Mouse (Mus musculus): ENCODE results near the gene Lysmd1. TPM values are rescaled to one million over a fixed set of nuclear protein-coding genes. Genes with fewer than 3 reads are reported as not detected.
"Not testable (repeated sequence)": the region's sequence is repeated elsewhere in the genome, so short reads cannot be mapped to it uniquely, and the experiment has no call there.

Lysmd1 gene
- polyA plus RNA-seq, 2 experiments: 11.7 to 13.3 TPM

GRCm38 (mm10) chr3:95106338-95107117 lies 27.4 kb upstream of the Lysmd1 start, which contains the start of gene Pip5k1a:
TSS of gene Pip5k1a (minus strand) at chr3:95106930.
- H3K27me3 ChIP-seq (ENCODE audit: control insufficient read depth, insufficient read depth, low read length): no peaks in the 10 kb centered on the region
- peak within 1 kb of the TSS; percentile 83 for H3K9ac ChIP-seq (ENCODE audit: low read depth, low read length, severe bottlenecking)
- peaks cover 5% of the 10 kb centered on the region; the same call in 1 of the 2 replicates for H3K36me3 ChIP-seq (ENCODE audit: control insufficient read depth, insufficient read depth, low read length)
- peak; percentile 100 for DNase-seq (ENCODE audit: low spot score)
- peak within 1 kb of the TSS; percentile 66 for H3K4me2 ChIP-seq (replicated peaks; ENCODE audit: low read depth, low read length, severe bottlenecking)
- TF ChIP-seq POLR2A (IDR thresholded peaks at IDR 0.05; ENCODE audit: borderline replicate concordance, extremely low read depth, insufficient read depth, insufficient read length): peak; percentile 66; the same call in 1 of the 2 replicates
- no peaks in the 10 kb centered on the region for H3K9me3 ChIP-seq (ENCODE audit: control insufficient read depth, low read length)
- peaks cover 11% of the 10 kb centered on the region for H3K4me1 ChIP-seq (ENCODE audit: control insufficient read depth, insufficient read depth, low read length)
- ATAC-seq (ENCODE audit: low FRiP score, low read depth): peak; percentile 95
- under 1% methylated on average over 49 of the region's 51 CpGs for WGBS
- H3K4me3 ChIP-seq (replicated peaks; ENCODE audit: low read length): peak within 1 kb of the TSS; percentile 73
- H3K27ac ChIP-seq (replicated peaks; ENCODE audit: low read depth, low read length): peak within 1 kb of the TSS; percentile 75

GRCm38 (mm10) chr3:95107308-95107707 lies 26.6 kb upstream of the Lysmd1 start:
- not testable (repeated sequence) for ATAC-seq (ENCODE audit: low FRiP score, low read depth); H3K36me3 ChIP-seq (ENCODE audit: control insufficient read depth, insufficient read depth, low read length); DNase-seq (ENCODE audit: low spot score); H3K27me3 ChIP-seq (ENCODE audit: control insufficient read depth, insufficient read depth, low read length); H3K9me3 ChIP-seq (ENCODE audit: control insufficient read depth, low read length); H3K27ac ChIP-seq (replicated peaks; ENCODE audit: low read depth, low read length)
- Histone ChIP-seq H3K4me2 (replicated peaks; ENCODE audit: low read depth, low read length, severe bottlenecking) (peak overlapping the region; percentile 66), H3K9ac (ENCODE audit: low read depth, low read length, severe bottlenecking) (peak overlapping the region; percentile 43; the same call in 1 of the 2 replicates), H3K4me3 (replicated peaks; ENCODE audit: low read length) (peak overlapping the region; percentile 73), H3K4me1 (ENCODE audit: control insufficient read depth, insufficient read depth, low read length) (peaks cover 15% of the 10 kb centered on the region)

- H3K9ac ChIP-seq (ENCODE audit: low read depth, low read length, severe bottlenecking): no peak overlapping the region
- H3K4me2 ChIP-seq (replicated peaks; ENCODE audit: low read depth, low read length, severe bottlenecking): no peak overlapping the region
- no peak for DNase-seq (ENCODE audit: low spot score)
- no peaks in the 10 kb centered on the region for H3K9me3 ChIP-seq (ENCODE audit: control insufficient read depth, low read length)
- H3K4me1 ChIP-seq (ENCODE audit: control insufficient read depth, insufficient read depth, low read length): peaks cover 18% of the 10 kb centered on the region
- no peak overlapping the region for H3K4me3 ChIP-seq (replicated peaks; ENCODE audit: low read length)
- no peak for ATAC-seq (ENCODE audit: low FRiP score, low read depth)
- 77% methylated on average over 2 of the region's 2 CpGs for WGBS
- H3K27ac ChIP-seq (replicated peaks; ENCODE audit: low read depth, low read length): no peak overlapping the region
- TF ChIP-seq POLR2A (IDR thresholded peaks at IDR 0.05; ENCODE audit: borderline replicate concordance, extremely low read depth, insufficient read depth, insufficient read length): no peak
- no peaks in the 10 kb centered on the region for H3K27me3 ChIP-seq (ENCODE audit: control insufficient read depth, insufficient read depth, low read length)
- H3K36me3 ChIP-seq (ENCODE audit: control insufficient read depth, insufficient read depth, low read length): no peaks in the 10 kb centered on the region
These were observed 26.0 kb upstream of the Lysmd1 start for GRCm38 (mm10) chr3:95107898-95108297.

GRCm38 (mm10) chr3:95110911-95111726 lies 22.8 kb upstream of the Lysmd1 start, which contains the start of gene Vps72:
TSS of gene Vps72 (plus strand) at chr3:95111022.
- TF ChIP-seq POLR2A (IDR thresholded peaks at IDR 0.05; ENCODE audit: borderline replicate concordance, extremely low read depth, insufficient read depth, insufficient read length): peak; percentile 91; the same call in 1 of the 2 replicates
- DNase-seq (ENCODE audit: low spot score): peak; percentile 91
- peak; percentile 75 for ATAC-seq (ENCODE audit: low FRiP score, low read depth)
- Histone ChIP-seq H3K27me3 (ENCODE audit: control insufficient read depth, insufficient read depth, low read length) (no peaks in the 10 kb centered on the region), H3K4me2 (replicated peaks; ENCODE audit: low read depth, low read length, severe bottlenecking) (peak within 1 kb of the TSS; percentile 56), H3K27ac (replicated peaks; ENCODE audit: low read depth, low read length) (peak within 1 kb of the TSS; percentile 97), H3K9ac (ENCODE audit: low read depth, low read length, severe bottlenecking) (peak within 1 kb of the TSS; percentile 84), H3K36me3 (ENCODE audit: control insufficient read depth, insufficient read depth, low read length) (peaks cover 21% of the 10 kb centered on the region), H3K4me1 (ENCODE audit: control insufficient read depth, insufficient read depth, low read length) (peaks cover 9% of the 10 kb centered on the region; the same call in 1 of the 2 replicates), H3K4me3 (replicated peaks; ENCODE audit: low read length) (peak within 1 kb of the TSS; percentile 80), H3K9me3 (ENCODE audit: control insufficient read depth, low read length) (no peaks in the 10 kb centered on the region)
- WGBS: under 1% methylated on average over 54 of the region's 54 CpGs

GRCm38 (mm10) chr3:95112760-95113159 lies 21.1 kb upstream of the Lysmd1 start:
- H3K36me3 ChIP-seq (ENCODE audit: control insufficient read depth, insufficient read depth, low read length): peaks cover 35% of the 10 kb centered on the region
- 89% methylated on average over 1 of the region's 1 CpGs for WGBS
- ATAC-seq (ENCODE audit: low FRiP score, low read depth): no peak
- no peak for DNase-seq (ENCODE audit: low spot score)
- H3K4me3 ChIP-seq (replicated peaks; ENCODE audit: low read length): no peak overlapping the region
- H3K27me3 ChIP-seq (ENCODE audit: control insufficient read depth, insufficient read depth, low read length): no peaks in the 10 kb centered on the region
- peaks cover 9% of the 10 kb centered on the region; the same call in 1 of the 2 replicates for H3K4me1 ChIP-seq (ENCODE audit: control insufficient read depth, insufficient read depth, low read length)
- no peak for TF ChIP-seq POLR2A (IDR thresholded peaks at IDR 0.05; ENCODE audit: borderline replicate concordance, extremely low read depth, insufficient read depth, insufficient read length)
- H3K4me2 ChIP-seq (replicated peaks; ENCODE audit: low read depth, low read length, severe bottlenecking): no peak overlapping the region
- H3K9me3 ChIP-seq (ENCODE audit: control insufficient read depth, low read length): no peaks in the 10 kb centered on the region
- H3K27ac ChIP-seq (replicated peaks; ENCODE audit: low read depth, low read length): no peak overlapping the region
- no peak overlapping the region for H3K9ac ChIP-seq (ENCODE audit: low read depth, low read length, severe bottlenecking)
